Mouse (Mus musculus) forebrain, embryonic 13.5 days (tissue): ENCODE results near the gene Olfr432. TPM values are rescaled to one million over a fixed set of nuclear protein-coding genes. Genes with fewer than 3 reads are reported as not detected.
"Not testable (repeated sequence)": the region's sequence is repeated elsewhere in the genome, so short reads cannot be mapped to it uniquely, and the experiment has no call there.

Source experiments
- ATAC-seq: fragments of 200-750 bp; cut with Nextera tagmentation; 2 replicates; pipeline ENCODE4 v1.8.0; 2017
- H3K27ac ChIP-seq: fragments of 300-500 bp; sonication (generic); 2 replicates; pipeline ENCODE4 v1.5.1; 2015; ENCODE audit warnings: inconsistent platforms, mild to moderate bottlenecking, moderate library complexity
- H3K27me3 ChIP-seq: fragments of 300-500 bp; sonication (generic); 2 replicates; pipeline ENCODE4 v1.6.1; 2015; ENCODE audit warnings: mild to moderate bottlenecking, inconsistent platforms
- H3K36me3 ChIP-seq: fragments of 300-500 bp; sonication (generic); 2 replicates; pipeline ENCODE4 v1.6.1; 2015; ENCODE audit warnings: mild to moderate bottlenecking, inconsistent platforms; ENCODE audit not compliant: poor library complexity, severe bottlenecking
- H3K4me1 ChIP-seq: fragments of 300-500 bp; sonication (generic); 2 replicates; pipeline ENCODE4 v1.6.1; 2015; ENCODE audit warnings: inconsistent platforms
- H3K4me2 ChIP-seq: fragments of 300-500 bp; sonication (generic); 2 replicates; pipeline ENCODE4 v1.6.1; 2015; ENCODE audit warnings: inconsistent platforms, mild to moderate bottlenecking, moderate library complexity
- H3K4me3 ChIP-seq: fragments of 300-500 bp; sonication (generic); 2 replicates; pipeline ENCODE4 v1.5.1; 2015; ENCODE audit warnings: mild to moderate bottlenecking, inconsistent platforms
- H3K9ac ChIP-seq: fragments of 300-500 bp; sonication (generic); 2 replicates; pipeline ENCODE4 v1.6.1; 2015; ENCODE audit warnings: mild to moderate bottlenecking, inconsistent platforms
- H3K9me3 ChIP-seq: fragments of 300-500 bp; sonication (generic); replicated peaks from 2 replicates; pipeline ENCODE4 v1.6.1; 2016; ENCODE audit warnings: inconsistent platforms
- WGBS: fragments of 180-500 bp; shearing (Covaris S2); methylation state at CpG from one replicate; pipeline ENCODE4 v1.1.7; 2015; 5-methylcytosine and 5-hydroxymethylcytosine counted together
- polyA plus RNA-seq: library from polyadenylated mRNA; unstranded; fragments of >200 nt; fragmentation: Nextera tagmentation; extraction: Ambion mirVana; gene quantifications from 2 replicates; pipeline ENCODE4 v1.2.1, GENCODE M21; 2015

Gene Olfr432
- polyA plus RNA-seq = not detected in 2 replicates

GRCm38 (mm10) chr1:174048893-174049292 is at the start of gene Olfr432:
Gene Olfr432 (plus strand): TSS chr1:174049205.
- no peak for ATAC-seq
- Histone ChIP-seq H3K27me3 (no peaks in the 10 kb centered on the region), H3K4me1 (no peaks in the 10 kb centered on the region), H3K27ac (no peak within 1 kb of the TSS), H3K36me3 (no peaks in the 10 kb centered on the region), H3K4me3 (no peak within 1 kb of the TSS), H3K9me3 (no peaks in the 10 kb centered on the region), H3K9ac (no peak within 1 kb of the TSS), H3K4me2 (no peak within 1 kb of the TSS)
- WGBS = 68% methylated on average over 2 of the region's 2 CpGs

DNA sequence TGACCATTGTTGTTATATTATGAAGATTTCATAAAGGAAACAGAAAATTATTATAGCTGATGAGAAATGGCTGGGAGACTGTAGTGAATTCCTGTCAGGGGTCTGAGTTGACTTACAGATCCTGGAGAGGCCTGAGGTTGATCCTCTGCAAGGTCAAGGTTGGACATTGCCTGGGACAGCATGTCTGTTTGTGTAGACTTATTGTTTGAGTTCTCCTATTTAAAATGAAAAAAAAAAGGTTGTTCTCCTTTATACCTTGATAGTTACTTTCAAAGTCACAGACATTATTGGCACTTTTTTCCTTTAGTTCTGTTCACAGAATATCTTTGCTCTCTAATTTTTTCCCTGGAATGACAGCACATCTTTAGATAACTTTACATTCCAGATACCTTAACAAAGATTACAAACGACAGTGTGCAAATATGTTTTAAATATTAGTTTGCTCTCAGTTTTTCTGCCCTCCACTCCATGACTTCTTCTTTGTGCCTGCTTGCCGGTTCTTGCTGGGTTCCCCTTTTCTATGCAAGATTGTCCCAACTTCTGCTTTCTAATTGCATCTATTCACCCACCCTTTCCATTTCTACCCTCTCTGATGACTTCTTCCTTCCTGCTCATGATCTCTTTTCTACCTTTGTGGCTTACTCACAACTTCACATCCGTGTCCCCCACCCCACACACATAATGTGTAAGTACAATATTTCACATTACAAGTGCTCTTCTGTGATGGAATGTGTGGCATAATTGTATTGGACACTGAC is 44.5 kb upstream of the Olfr432 start:
- H3K9ac ChIP-seq, H3K4me2 ChIP-seq, H3K4me1 ChIP-seq, H3K9me3 ChIP-seq, H3K36me3 ChIP-seq, H3K27ac ChIP-seq, H3K27me3 ChIP-seq, ATAC-seq, H3K4me3 ChIP-seq: not testable (repeated sequence)
- 93% methylated on average over 2 of the region's 3 CpGs for WGBS

DNA sequence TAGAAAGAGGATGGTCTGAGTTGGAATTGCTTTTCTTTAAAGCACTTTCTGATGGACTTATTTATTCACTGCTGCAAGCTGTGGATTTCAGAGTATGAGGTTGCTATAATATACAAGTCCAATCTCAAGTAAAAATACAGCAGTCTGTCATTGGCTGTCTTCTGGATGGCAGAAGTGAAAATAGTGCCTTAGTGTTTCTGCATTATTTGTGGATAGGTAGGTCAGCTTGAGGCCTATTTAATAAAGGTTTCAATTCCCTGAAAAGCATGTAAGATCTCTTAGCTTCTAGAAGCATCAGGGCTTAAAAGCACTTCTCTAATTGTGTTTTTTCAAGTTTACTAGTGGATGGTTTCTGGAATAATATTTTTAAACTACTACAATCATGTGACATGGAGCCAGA is 42.0 kb upstream of the Olfr432 start:
- H3K27me3 ChIP-seq, ATAC-seq, H3K9me3 ChIP-seq, H3K4me3 ChIP-seq, H3K36me3 ChIP-seq, H3K27ac ChIP-seq, H3K4me2 ChIP-seq, H3K9ac ChIP-seq, H3K4me1 ChIP-seq: not testable (repeated sequence)

DNA sequence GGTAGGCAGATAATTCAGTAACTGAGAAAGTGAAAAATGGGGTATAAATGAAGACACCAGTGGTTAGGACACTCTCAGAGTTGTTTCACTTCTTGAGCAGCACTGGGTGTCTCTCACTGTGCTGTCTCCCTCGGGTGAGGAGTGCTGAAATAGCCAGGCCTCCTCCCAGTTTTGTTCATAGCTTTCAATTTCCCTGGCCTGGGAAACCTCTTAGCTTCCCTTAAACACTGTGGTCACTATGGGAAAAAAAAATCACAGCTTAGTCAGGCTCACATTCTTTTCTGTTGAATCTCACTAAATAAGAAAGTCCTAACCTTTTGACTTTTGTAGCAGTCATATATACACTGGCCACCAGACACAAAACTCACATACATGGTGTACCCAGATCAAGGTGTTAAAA is 17.3 kb upstream of the Olfr432 start, which contains the start of gene Ifi205:
Ifi205 (minus strand) TSS at position 113 of the 400 bp plus-strand sequence.
- ATAC-seq = no peak

GRCm38 (mm10) chr1:174035841-174036240 is 13.2 kb upstream of the Olfr432 start:
- H3K9ac ChIP-seq = no peak overlapping the region
- no peaks in the 10 kb centered on the region for H3K27me3 ChIP-seq
- H3K4me3 ChIP-seq = no peak overlapping the region
- H3K9me3 ChIP-seq = no peaks in the 10 kb centered on the region
- 41% methylated on average over 4 of the region's 4 CpGs for WGBS
- H3K4me2 ChIP-seq = no peak overlapping the region
- ATAC-seq = no peak
- no peaks in the 10 kb centered on the region for H3K36me3 ChIP-seq
- H3K27ac ChIP-seq = no peak overlapping the region
- H3K4me1 ChIP-seq = no peaks in the 10 kb centered on the region

More for the DNA sequence above, 17.3 kb upstream of the Olfr432 start, which contains the start of gene Ifi205:
- Histone ChIP-seq H3K4me1 (no peaks in the 10 kb centered on the region), H3K27me3 (no peaks in the 10 kb centered on the region), H3K9ac (no peak within 1 kb of the TSS), H3K9me3 (no peaks in the 10 kb centered on the region), H3K4me2 (no peak within 1 kb of the TSS), H3K27ac (no peak within 1 kb of the TSS), H3K4me3 (no peak within 1 kb of the TSS), H3K36me3 (no peaks in the 10 kb centered on the region)
- 52% methylated on average over 1 of the region's 1 CpGs for WGBS

DNA sequence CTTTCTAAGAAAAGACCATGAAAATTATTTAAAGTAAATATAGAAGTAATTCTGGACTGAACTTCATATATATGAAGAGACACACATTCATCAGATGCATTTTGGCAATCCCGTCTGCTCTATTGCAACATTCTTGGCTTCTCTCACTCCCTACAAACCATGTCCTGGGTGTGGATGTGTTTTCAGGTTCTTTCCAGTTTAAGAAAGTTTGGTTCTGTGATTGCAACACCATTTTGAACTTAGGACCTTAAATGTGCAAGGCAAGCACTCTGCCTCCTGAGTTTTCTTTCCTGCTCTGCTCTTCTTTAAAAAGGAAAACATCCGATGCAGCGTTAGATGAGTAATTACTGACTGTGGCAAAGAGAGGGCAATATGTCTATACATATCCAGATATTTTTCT is 10.5 kb upstream of the Olfr432 start:
- H3K4me3 ChIP-seq = no peak overlapping the region
- H3K4me2 ChIP-seq = no peak overlapping the region
- ATAC-seq = no peak
- H3K27me3 ChIP-seq = no peaks in the 10 kb centered on the region
- no peaks in the 10 kb centered on the region for H3K9me3 ChIP-seq
- no peaks in the 10 kb centered on the region for H3K4me1 ChIP-seq
- no peaks in the 10 kb centered on the region for H3K36me3 ChIP-seq
- 92% methylated on average over 3 of the region's 3 CpGs for WGBS
- H3K9ac ChIP-seq = no peak overlapping the region
- no peak overlapping the region for H3K27ac ChIP-seq

GRCm38 (mm10) chr1:174040523-174041177 is 8.4 kb upstream of the Olfr432 start, which contains the start of gene Olfr433:
Gene Olfr433 (plus strand): TSS chr1:174040705.
- H3K4me2 ChIP-seq = no peak within 1 kb of the TSS
- no peak within 1 kb of the TSS for H3K9ac ChIP-seq
- no peaks in the 10 kb centered on the region for H3K9me3 ChIP-seq
- H3K36me3 ChIP-seq = no peaks in the 10 kb centered on the region
- 92% methylated on average over 7 of the region's 7 CpGs for WGBS
- no peak for ATAC-seq
- H3K27ac ChIP-seq = no peak within 1 kb of the TSS
- no peaks in the 10 kb centered on the region for H3K27me3 ChIP-seq
- no peak within 1 kb of the TSS for H3K4me3 ChIP-seq
- H3K4me1 ChIP-seq = no peaks in the 10 kb centered on the region

- H3K27me3 ChIP-seq, H3K36me3 ChIP-seq, H3K4me1 ChIP-seq, H3K4me2 ChIP-seq, H3K9ac ChIP-seq, H3K9me3 ChIP-seq, H3K27ac ChIP-seq, H3K4me3 ChIP-seq: not testable (repeated sequence)
- 90% methylated on average over 12 of the region's 12 CpGs for WGBS
- peak; percentile 13; the same call in 1 of the 2 replicates for ATAC-seq
These were observed 6.7 kb upstream of the Olfr432 start for GRCm38 (mm10) chr1:174042091-174042884.

DNA sequence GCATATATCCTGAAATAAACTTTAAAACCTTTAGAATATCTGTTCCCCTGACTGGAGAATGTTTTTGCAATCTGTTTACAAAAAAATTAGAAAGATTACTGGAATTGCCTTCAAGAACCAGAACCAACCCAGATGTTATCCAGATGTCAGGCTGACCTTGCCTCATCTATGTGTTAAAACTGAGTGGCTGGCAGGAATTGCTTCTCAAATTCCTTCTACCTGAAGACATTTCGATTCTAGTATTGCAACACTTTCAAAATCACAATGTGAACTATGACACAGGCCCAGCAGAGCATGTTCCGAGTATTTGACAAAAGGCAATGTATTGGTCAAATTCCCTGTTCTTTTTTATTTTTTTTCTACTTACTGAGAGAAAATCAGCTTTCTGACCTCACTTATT is 4.6 kb upstream of the Olfr432 start:
- no peak for ATAC-seq
- H3K27me3 ChIP-seq = no peaks in the 10 kb centered on the region
- H3K27ac ChIP-seq = no peak overlapping the region
- no peak overlapping the region for H3K4me3 ChIP-seq
- WGBS = 82% methylated on average over 2 of the region's 2 CpGs
- no peaks in the 10 kb centered on the region for H3K9me3 ChIP-seq
- no peaks in the 10 kb centered on the region for H3K36me3 ChIP-seq
- H3K4me1 ChIP-seq = no peaks in the 10 kb centered on the region
- no peak overlapping the region for H3K4me2 ChIP-seq
- H3K9ac ChIP-seq = no peak overlapping the region

- H3K4me1 ChIP-seq, H3K27me3 ChIP-seq, H3K27ac ChIP-seq, H3K9ac ChIP-seq, H3K36me3 ChIP-seq, H3K4me2 ChIP-seq, ATAC-seq, H3K9me3 ChIP-seq, H3K4me3 ChIP-seq: not testable (repeated sequence)
- WGBS = 90% methylated on average over 6 of the region's 6 CpGs
These were observed 778 bp upstream of the Olfr432 start for GRCm38 (mm10) chr1:174048227-174048626.

- 83% methylated on average over 4 of the region's 4 CpGs for WGBS
- not testable (repeated sequence) for H3K4me2 ChIP-seq, H3K27me3 ChIP-seq, H3K4me3 ChIP-seq, H3K36me3 ChIP-seq, ATAC-seq, H3K27ac ChIP-seq, H3K9me3 ChIP-seq, H3K4me1 ChIP-seq, H3K9ac ChIP-seq
These were observed 352 bp downstream of the Olfr432 start for GRCm38 (mm10) chr1:174049357-174049756.

GRCm38 (mm10) chr1:174050532-174050931 is 1.5 kb downstream of the Olfr432 start:
- Histone ChIP-seq H3K27ac (no peak overlapping the region), H3K4me3 (no peak overlapping the region), H3K9me3 (no peaks in the 10 kb centered on the region), H3K4me2 (no peak overlapping the region), H3K27me3 (no peaks in the 10 kb centered on the region), H3K9ac (no peak overlapping the region), H3K4me1 (no peaks in the 10 kb centered on the region), H3K36me3 (no peaks in the 10 kb centered on the region)
- WGBS = 89% methylated on average over 4 of the region's 4 CpGs
- no peak for ATAC-seq
